Mouse (Mus musculus) brain, embryonic 14.5 days (tissue): ENCODE results near the gene Zfp39.

ENCODE experiments used
- CTCF ChIP-seq: fragments of 200-500 bp; IDR thresholded peaks from 2 replicates; pipeline ENCODE4 v1.5.1; 2012; ENCODE audit warnings: inconsistent platforms, mild to moderate bottlenecking, moderate library complexity, borderline replicate concordance; ENCODE audit not compliant: insufficient read depth, insufficient read length; ENCODE audit errors: extremely low read depth
- POLR2A ChIP-seq: fragments of 200-500 bp; IDR thresholded peaks from 2 replicates; pipeline ENCODE4 v1.6.1; 2012; ENCODE audit warnings: mild to moderate bottlenecking, inconsistent platforms, borderline replicate concordance; ENCODE audit not compliant: poor library complexity, insufficient read depth, insufficient read length, severe bottlenecking; ENCODE audit errors: extremely low read depth

GRCm38 (mm10) chr11:58867039-58867953, 36.7 kb downstream of the Zfp39 start, which contains the start of gene 2810021J22Rik:
- 0 out of 2 replicates have a peak, but pooled peaks have one; percentile 9 for TF ChIP-seq POLR2A
- TF ChIP-seq CTCF: no peak
